Mouse (Mus musculus): ENCODE results near the gene Gm28051. TPM values are rescaled to one million over a fixed set of nuclear protein-coding genes. Genes with fewer than 3 reads are reported as not detected.

The Gm28051 gene
- polyA plus RNA-seq, 1 experiment from 2014 or later, result not detected

DNA sequence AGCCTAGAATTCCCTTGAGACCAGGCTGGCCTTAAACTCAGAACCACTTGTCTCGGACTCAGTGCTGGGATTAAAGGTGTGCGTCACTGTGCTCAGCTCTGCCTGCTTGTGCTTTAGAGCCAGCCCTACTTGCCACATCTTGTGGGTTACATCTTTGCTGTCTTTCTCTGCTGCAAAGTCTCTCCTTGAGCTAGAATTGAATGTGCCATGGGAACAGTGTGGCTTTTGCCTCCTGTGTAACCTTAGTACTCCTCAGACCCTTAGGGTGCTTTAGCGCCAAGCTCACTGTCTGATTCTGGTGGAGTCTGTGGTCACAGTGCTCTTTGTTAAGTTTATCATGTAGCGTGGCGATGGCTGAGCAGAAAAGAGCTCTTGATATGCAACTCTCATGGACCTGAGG, 15.1 kb upstream of the Gm28051 start:
- H3K9ac ChIP-seq (ENCODE audit: low read depth, low read length), result no peak overlapping the region
- H3K36me3 ChIP-seq (ENCODE audit: control insufficient read depth, insufficient read depth, low read length), result peaks cover 29% of the 10 kb centered on the region
- H3K4me3 ChIP-seq (ENCODE audit: low read length), result no peak overlapping the region
- H3K9me3 ChIP-seq (ENCODE audit: control insufficient read depth, low read length), result no peaks in the 10 kb centered on the region; the same call in 1 of the 2 replicates
- ATAC-seq, result no peak
- no peak overlapping the region for H3K27ac ChIP-seq (ENCODE audit: low read length)
- H3K27me3 ChIP-seq (replicated peaks; ENCODE audit: control insufficient read depth, insufficient read depth, low read length), result no peaks in the 10 kb centered on the region
- no peak overlapping the region for H3K4me2 ChIP-seq (ENCODE audit: low read depth, low read length)
- H3K4me1 ChIP-seq (ENCODE audit: control insufficient read depth, insufficient read depth, low read length), result no peaks in the 10 kb centered on the region
- WGBS, result 91% methylated on average over 5 of the region's 5 CpGs

DNA sequence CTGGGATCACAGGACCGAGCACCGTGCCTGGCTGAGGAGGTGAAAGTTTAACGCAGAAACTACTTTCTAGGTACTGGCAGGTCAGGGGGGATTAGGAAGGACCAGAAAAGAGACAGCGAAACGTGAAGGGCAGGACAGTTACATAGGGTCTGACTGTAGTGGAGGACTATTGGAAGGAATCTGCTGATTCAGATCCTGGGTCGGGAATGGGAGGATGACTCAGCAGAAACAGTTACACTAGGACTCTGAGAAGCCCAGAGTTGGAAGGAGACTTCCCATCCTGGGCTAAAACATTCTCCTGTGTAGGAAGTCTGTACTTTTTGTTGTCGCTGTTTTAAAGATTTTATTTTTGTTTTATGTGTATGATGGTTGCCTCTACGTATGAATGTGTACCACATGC, 14.0 kb upstream of the Gm28051 start:
- H3K27me3 ChIP-seq (replicated peaks; ENCODE audit: control insufficient read depth, insufficient read depth, low read length), result no peaks in the 10 kb centered on the region
- peaks cover 33% of the 10 kb centered on the region for H3K36me3 ChIP-seq (ENCODE audit: control insufficient read depth, insufficient read depth, low read length)
- H3K9me3 ChIP-seq (ENCODE audit: control insufficient read depth, low read length), result no peaks in the 10 kb centered on the region; the same call in 1 of the 2 replicates
- 94% methylated on average over 8 of the region's 8 CpGs for WGBS
- no peak overlapping the region for H3K9ac ChIP-seq (ENCODE audit: low read depth, low read length)
- no peak for ATAC-seq
- no peaks in the 10 kb centered on the region for H3K4me1 ChIP-seq (ENCODE audit: control insufficient read depth, insufficient read depth, low read length)
- H3K27ac ChIP-seq (ENCODE audit: low read length), result no peak overlapping the region
- H3K4me3 ChIP-seq (ENCODE audit: low read length), result no peak overlapping the region
- H3K4me2 ChIP-seq (ENCODE audit: low read depth, low read length), result no peak overlapping the region

DNA sequence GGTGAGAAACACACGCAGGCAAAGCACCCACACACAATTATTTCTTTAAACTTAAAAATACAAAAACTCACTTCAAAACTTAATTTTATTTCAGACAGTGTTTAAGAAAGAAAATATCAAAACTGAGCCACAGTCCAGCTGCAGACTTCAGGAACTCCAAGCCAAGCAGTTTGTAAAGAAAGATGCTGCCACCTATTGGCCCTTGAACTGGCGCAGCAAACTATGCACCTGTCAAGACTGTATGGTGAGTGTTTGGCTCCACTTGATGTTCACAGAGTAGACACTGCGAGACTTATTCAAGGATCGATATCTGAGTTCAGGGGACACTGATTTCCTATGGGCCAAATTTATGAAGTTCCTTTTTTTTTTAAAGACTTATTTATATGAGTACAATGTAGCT, 11.4 kb upstream of the Gm28051 start:
- H3K4me3 ChIP-seq (ENCODE audit: low read length), result no peak overlapping the region
- H3K27me3 ChIP-seq (replicated peaks; ENCODE audit: control insufficient read depth, insufficient read depth, low read length), result no peaks in the 10 kb centered on the region
- no peak overlapping the region for H3K4me2 ChIP-seq (ENCODE audit: low read depth, low read length)
- no peaks in the 10 kb centered on the region; the same call in 1 of the 2 replicates for H3K9me3 ChIP-seq (ENCODE audit: control insufficient read depth, low read length)
- H3K4me1 ChIP-seq (ENCODE audit: control insufficient read depth, insufficient read depth, low read length), result no peaks in the 10 kb centered on the region
- H3K9ac ChIP-seq (ENCODE audit: low read depth, low read length), result no peak overlapping the region
- H3K27ac ChIP-seq (ENCODE audit: low read length), result no peak overlapping the region
- peaks cover 29% of the 10 kb centered on the region for H3K36me3 ChIP-seq (ENCODE audit: control insufficient read depth, insufficient read depth, low read length)
- 93% methylated on average over 4 of the region's 4 CpGs for WGBS
- no peak for ATAC-seq

DNA sequence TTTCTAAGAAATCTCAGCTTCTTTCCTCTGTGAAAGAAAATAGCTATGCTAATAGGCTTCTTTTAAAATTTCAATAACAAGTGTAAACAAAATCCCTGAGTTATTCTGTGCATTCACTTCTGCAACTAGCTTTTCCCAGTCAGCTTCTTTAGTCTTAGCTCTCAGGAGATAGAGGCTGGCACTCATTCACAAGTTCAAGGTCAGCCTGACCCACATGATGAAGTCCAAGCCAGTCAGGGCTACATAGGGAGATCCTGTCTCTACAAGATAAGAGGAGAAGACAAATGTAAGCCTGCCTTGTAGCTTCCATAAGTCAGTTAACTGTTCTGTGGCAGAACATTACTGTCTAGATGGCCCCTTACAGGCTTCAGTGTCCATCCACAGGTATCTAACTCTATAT, 6.1 kb upstream of the Gm28051 start:
- Histone ChIP-seq H3K27ac (ENCODE audit: low read length) (no peak overlapping the region), H3K4me3 (ENCODE audit: low read length) (no peak overlapping the region), H3K4me1 (ENCODE audit: control insufficient read depth, insufficient read depth, low read length) (peaks cover 5% of the 10 kb centered on the region), H3K27me3 (replicated peaks; ENCODE audit: control insufficient read depth, insufficient read depth, low read length) (no peaks in the 10 kb centered on the region), H3K4me2 (ENCODE audit: low read depth, low read length) (no peak overlapping the region), H3K9me3 (ENCODE audit: control insufficient read depth, low read length) (no peaks in the 10 kb centered on the region), H3K36me3 (ENCODE audit: control insufficient read depth, insufficient read depth, low read length) (peaks cover 8% of the 10 kb centered on the region; the same call in 1 of the 2 replicates), H3K9ac (ENCODE audit: low read depth, low read length) (no peak overlapping the region)
- ATAC-seq, result no peak

DNA sequence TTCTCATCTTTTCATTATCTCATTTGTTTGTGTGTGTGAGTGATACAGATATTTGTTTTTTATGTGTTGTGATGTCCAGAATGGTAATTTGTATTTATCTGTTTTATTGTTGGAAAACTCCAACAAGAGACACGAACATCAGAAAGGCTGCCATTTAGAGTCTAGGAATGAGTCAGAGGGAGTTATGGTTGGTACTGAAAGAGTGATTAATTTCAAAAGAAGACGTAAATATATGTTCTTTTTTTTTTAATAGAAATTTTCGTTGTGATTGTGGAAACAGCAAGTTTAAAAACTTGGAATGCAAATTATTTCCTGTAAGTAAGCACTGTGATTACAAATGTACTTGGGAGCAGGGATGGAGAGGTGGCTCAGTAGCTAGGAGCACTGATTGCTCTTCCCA, 4.1 kb upstream of the Gm28051 start:
- 89% methylated on average over 3 of the region's 3 CpGs for WGBS
- Histone ChIP-seq H3K4me1 (ENCODE audit: control insufficient read depth, insufficient read depth, low read length) (peaks cover 7% of the 10 kb centered on the region), H3K4me2 (ENCODE audit: low read depth, low read length) (no peak overlapping the region), H3K9me3 (ENCODE audit: control insufficient read depth, low read length) (no peaks in the 10 kb centered on the region), H3K27ac (ENCODE audit: low read length) (no peak overlapping the region), H3K36me3 (ENCODE audit: control insufficient read depth, insufficient read depth, low read length) (peaks cover 4% of the 10 kb centered on the region; the same call in 1 of the 2 replicates), H3K27me3 (replicated peaks; ENCODE audit: control insufficient read depth, insufficient read depth, low read length) (no peaks in the 10 kb centered on the region), H3K4me3 (ENCODE audit: low read length) (no peak overlapping the region), H3K9ac (ENCODE audit: low read depth, low read length) (no peak overlapping the region)
- ATAC-seq, result no peak

DNA sequence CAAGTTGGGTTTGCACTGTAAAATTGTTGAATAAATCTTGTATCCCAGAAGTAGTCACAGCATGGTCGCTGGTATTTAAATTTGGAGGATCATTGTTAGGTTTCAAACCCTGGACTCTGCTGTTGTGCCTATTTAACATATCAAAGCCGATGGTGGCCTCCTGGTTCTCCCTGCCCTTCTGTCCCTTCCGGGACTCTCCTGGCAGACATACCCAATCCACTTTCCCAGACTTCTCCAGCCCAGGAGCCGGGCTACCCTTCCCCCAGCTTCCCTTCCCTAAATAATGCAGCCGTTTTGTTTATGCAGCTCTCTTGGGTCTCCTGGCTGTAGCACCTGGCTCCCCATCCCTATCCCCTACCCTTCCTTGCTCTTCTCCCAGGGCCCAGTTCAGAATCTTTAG, 1.4 kb upstream of the Gm28051 start:
- no peak overlapping the region for H3K27ac ChIP-seq (ENCODE audit: low read length)
- 2% methylated on average over 5 of the region's 5 CpGs for WGBS
- ATAC-seq, result no peak

DNA sequence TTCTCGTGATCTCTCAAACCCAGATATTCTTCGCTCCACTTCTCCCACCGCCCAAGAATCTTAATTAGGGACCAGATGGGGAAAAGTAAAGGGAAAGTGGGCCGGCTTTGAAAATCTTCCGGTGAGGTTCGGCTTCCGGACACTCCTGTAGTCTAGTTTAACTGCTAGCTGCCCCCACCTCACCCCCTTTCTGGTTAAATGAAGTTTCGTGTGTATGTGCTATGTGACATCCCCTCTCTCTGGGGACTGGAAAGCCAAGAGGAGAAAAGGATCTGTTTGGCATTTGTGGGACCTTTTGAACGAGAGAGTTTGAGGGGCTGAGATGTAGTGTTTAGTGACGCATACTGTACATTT, 815 bp upstream of the Gm28051 start, which contains the start of gene Gm20604:
TSS of gene Gm20604 (minus strand) at position 270 of the 354 bp plus-strand sequence.
- H3K4me3 ChIP-seq (ENCODE audit: low read length), result peak within 1 kb of the TSS; percentile 70
- H3K27me3 ChIP-seq (replicated peaks; ENCODE audit: control insufficient read depth, insufficient read depth, low read length), result no peaks in the 10 kb centered on the region
- peaks cover 11% of the 10 kb centered on the region for H3K4me1 ChIP-seq (ENCODE audit: control insufficient read depth, insufficient read depth, low read length)
- H3K9me3 ChIP-seq (ENCODE audit: control insufficient read depth, low read length), result no peaks in the 10 kb centered on the region
- no peak for ATAC-seq
- under 1% methylated on average over 10 of the region's 10 CpGs for WGBS
- peak within 1 kb of the TSS; percentile 80 for H3K9ac ChIP-seq (ENCODE audit: low read depth, low read length)
- peak within 1 kb of the TSS; percentile 94 for H3K27ac ChIP-seq (ENCODE audit: low read length)
- peak within 1 kb of the TSS; percentile 85 for H3K4me2 ChIP-seq (ENCODE audit: low read depth, low read length)
- 0 out of 2 replicates have a peak, but pooled peaks cover 7% of the 10 kb centered on the region for H3K36me3 ChIP-seq (ENCODE audit: control insufficient read depth, insufficient read depth, low read length)

More for the DNA sequence above, 1.4 kb upstream of the Gm28051 start:
- Histone ChIP-seq H3K4me1 (ENCODE audit: control insufficient read depth, insufficient read depth, low read length) (peaks cover 11% of the 10 kb centered on the region), H3K36me3 (ENCODE audit: control insufficient read depth, insufficient read depth, low read length) (0 out of 2 replicates have a peak, but pooled peaks cover 4% of the 10 kb centered on the region), H3K4me2 (ENCODE audit: low read depth, low read length) (peak overlapping the region; percentile 85), H3K9ac (ENCODE audit: low read depth, low read length) (peak overlapping the region; percentile 80), H3K27me3 (replicated peaks; ENCODE audit: control insufficient read depth, insufficient read depth, low read length) (no peaks in the 10 kb centered on the region), H3K4me3 (ENCODE audit: low read length) (peak overlapping the region; percentile 70), H3K9me3 (ENCODE audit: control insufficient read depth, low read length) (no peaks in the 10 kb centered on the region)

DNA sequence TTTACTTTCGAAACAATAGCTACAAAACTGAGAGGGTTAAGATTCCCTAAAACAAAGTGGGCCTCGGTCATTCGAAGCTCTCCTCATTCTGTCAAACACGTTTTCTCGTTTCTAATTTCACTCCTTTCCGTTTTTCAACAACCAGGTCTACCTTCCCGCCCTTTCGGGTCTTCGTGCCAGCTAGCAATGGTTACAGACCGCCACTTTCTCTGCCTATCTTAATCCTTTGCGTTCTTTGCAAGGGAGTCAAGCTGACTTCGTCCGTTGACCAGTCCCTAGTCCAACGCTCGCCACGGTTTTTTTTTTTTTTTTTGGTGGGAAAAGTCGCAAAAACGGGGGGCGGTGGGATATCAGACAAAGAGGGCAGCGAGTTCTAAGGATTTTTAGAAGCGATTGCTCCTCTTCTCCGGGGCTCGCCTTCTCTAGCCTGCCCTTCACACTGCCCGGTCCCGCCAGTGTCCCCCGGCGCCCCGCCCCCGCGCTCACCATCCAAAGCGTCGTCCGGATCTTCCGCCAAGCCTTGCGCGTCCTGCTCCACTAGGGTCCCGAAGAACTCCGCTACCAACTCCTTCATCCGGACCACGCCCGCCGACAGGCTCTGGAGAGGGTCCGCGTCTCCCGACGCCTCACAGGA, 393 bp downstream of the Gm28051 start:
- Histone ChIP-seq H3K4me3 (ENCODE audit: low read length) (peak overlapping the region; percentile 70), H3K36me3 (ENCODE audit: control insufficient read depth, insufficient read depth, low read length) (0 out of 2 replicates have a peak, but pooled peaks cover 7% of the 10 kb centered on the region), H3K4me1 (ENCODE audit: control insufficient read depth, insufficient read depth, low read length) (peaks cover 11% of the 10 kb centered on the region), H3K9ac (ENCODE audit: low read depth, low read length) (peak overlapping the region; percentile 79), H3K4me2 (ENCODE audit: low read depth, low read length) (peak overlapping the region; percentile 70), H3K27me3 (replicated peaks; ENCODE audit: control insufficient read depth, insufficient read depth, low read length) (no peaks in the 10 kb centered on the region), H3K27ac (ENCODE audit: low read length) (peak overlapping the region; percentile 94), H3K9me3 (ENCODE audit: control insufficient read depth, low read length) (no peaks in the 10 kb centered on the region)
- peak; percentile 92 for ATAC-seq
- under 1% methylated on average over 46 of the region's 46 CpGs for WGBS

DNA sequence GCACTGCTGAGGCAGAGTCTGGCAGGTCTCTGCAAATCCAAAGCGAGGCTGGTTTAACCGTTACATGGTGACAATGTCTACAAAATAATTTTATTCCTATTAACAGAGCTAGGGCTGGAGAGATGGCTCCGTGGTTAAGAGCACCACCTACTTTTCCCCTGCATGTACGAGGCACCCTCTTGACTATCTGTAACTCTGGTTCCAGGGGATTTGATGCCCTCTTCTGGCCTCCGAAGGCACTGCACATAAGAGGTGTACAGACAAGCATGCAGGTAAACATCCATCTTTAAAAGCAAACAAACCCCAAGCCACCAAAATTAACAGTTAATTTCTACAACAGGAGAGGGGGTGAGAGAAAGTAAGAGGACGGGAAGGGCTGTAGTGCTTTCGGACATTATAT, 1.3 kb downstream of the Gm28051 start:
- H3K36me3 ChIP-seq (ENCODE audit: control insufficient read depth, insufficient read depth, low read length), result 0 out of 2 replicates have a peak, but pooled peaks cover 7% of the 10 kb centered on the region
- H3K4me3 ChIP-seq (ENCODE audit: low read length), result peak overlapping the region; percentile 70
- no peaks in the 10 kb centered on the region for H3K9me3 ChIP-seq (ENCODE audit: control insufficient read depth, low read length)
- ATAC-seq, result no peak
- H3K4me1 ChIP-seq (ENCODE audit: control insufficient read depth, insufficient read depth, low read length), result peaks cover 11% of the 10 kb centered on the region
- H3K9ac ChIP-seq (ENCODE audit: low read depth, low read length), result peak overlapping the region; percentile 79; the same call in 1 of the 2 replicates
- no peaks in the 10 kb centered on the region for H3K27me3 ChIP-seq (replicated peaks; ENCODE audit: control insufficient read depth, insufficient read depth, low read length)
- no peak overlapping the region for H3K27ac ChIP-seq (ENCODE audit: low read length)
- 72% methylated on average over 7 of the region's 7 CpGs for WGBS
- H3K4me2 ChIP-seq (ENCODE audit: low read depth, low read length), result peak overlapping the region; percentile 70
